Mouse (Mus musculus) adrenal gland, adult 2 months (tissue): ENCODE measurements around the gene Gtf2ird1. TPM values are rescaled to one million over a fixed set of nuclear protein-coding genes. Genes with fewer than 3 reads are reported as not detected.

Experiments used
- DNase-seq: peaks from one replicate; pipeline ENCODE4 v3.0.0; 2021
- microRNA-seq, 2 experiments: library from miRNA; unstranded; fragments of <30 nt; microRNA quantifications; one replicate each; pipeline ENCODE4 v1.2.0; 2021
- polyA plus RNA-seq: library from polyadenylated mRNA; depleted of rRNA; stranded (reverse); fragments of >200 nt; gene quantifications from 2 replicates; pipeline ENCODE4 v1.2.3, GENCODE M21; 2012; rRNA removed
- total RNA-seq, 2 experiments: library from RNA; stranded (reverse); gene quantifications; 2 replicates each; pipeline ENCODE4 v1.2.3; 2021

The Gtf2ird1 gene
- total and polyA plus RNA-seq, 3 experiments: 21.2 to 66.0 (median 51.6) TPM

- no peak for DNase-seq
Observed at GRCm38 (mm10) chr5:134314068-134314674, 142.3 kb downstream of the Gtf2ird1 start.

- peak; percentile 98 for DNase-seq
Observed at GRCm38 (mm10) chr5:134313451-134314067, 143.0 kb downstream of the Gtf2ird1 start.

DNA sequence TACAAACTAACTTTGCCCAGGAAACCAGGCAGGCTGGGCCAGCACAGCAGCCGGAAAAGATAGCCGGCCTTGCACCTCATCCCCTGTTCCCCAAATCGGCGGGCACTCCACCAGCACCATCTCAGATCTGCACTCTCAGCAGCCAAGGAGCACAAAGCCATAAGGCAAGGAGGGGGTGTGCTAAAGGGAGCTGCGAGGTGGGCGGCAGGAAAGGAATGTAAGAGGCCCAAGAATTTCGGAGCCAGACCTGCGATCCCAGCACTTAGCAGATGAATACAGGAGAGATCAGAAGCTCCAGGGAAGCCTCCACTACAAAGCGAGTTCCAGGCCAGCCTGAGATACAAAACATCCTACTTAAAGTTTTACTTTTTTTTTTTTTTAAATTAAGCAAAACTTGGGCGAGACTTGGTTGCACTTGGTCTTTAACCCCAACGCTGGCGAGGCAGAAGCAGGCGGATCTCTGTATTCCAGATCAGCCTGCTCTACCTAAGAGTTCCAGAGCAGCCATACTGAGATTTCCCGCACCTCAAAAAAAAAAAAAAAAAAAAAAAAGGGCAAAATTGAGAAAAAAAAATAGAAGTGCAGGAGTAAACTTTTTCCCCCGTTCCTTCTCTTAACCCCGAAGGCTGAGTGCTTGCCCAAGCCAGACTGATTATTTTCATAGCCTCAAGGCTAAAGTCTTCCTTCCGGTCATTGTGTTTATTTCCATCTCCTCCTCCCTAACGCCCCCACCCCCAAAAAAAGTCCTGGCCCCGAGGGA, 143.6 kb downstream of the Gtf2ird1 start:
- peak; percentile 45 for DNase-seq

DNA sequence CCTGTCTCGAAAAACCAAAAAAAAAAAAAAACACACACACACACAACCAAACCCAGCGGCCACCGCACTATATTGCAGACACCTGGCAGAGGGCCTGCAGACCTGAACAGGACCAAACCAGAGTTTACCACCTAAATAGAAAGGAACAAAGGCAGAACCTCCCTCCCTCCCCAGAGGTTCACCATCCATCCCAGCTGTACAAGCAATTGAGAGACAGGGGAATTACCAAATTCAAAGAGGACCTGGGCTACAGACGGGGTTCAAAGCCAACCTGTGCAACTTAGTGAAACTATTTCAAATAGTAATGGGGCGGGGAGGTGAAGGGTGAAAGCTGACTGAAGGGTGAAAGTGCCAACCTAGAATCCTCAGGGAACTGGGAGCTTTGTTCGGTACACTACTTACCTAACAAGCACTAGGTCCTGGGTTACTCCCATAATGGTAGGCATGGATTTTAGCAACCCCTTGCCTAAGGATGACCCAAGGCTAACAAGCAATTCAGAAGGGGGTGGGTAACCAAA, 144.6 kb downstream of the Gtf2ird1 start:
- peak; percentile 36 for DNase-seq

- peak; percentile 51 for DNase-seq
Observed at GRCm38 (mm10) chr5:134310201-134310600, 146.3 kb downstream of the Gtf2ird1 start.

DNA sequence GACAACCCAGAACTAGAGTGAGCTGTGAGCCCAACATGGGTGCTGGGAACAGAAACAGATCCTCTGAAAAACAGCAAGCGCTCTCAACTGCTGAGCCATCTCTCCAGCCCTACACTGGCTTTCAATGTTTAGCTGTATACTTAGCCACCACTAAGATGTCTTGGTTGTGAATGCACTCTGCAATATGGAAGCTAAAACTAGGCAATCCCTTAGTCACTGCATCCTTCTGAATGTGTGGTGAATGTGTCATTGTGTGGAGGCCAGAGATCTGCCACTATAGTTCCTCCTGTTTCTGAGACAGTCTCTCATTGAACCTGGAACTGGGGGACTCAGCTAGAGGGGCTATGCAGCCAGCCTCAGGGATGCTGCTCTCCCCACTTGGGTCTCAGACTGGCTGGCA, 147.2 kb downstream of the Gtf2ird1 start:
- DNase-seq: no peak

Small RNAs within 50 kb of the gene (microRNA-seq; reads per million reads assigned to microRNA genes)
- 0 reads per million in 2 experiments for gene Gm26340
- 0 reads per million in 2 experiments for gene Mir3965

Other genes with a start within 250 kb of the Gtf2ird1 start
- 1 to 10 TPM; 8.9 to 9.2 TPM for gene Ncf1, start 227.1 kb downstream of the Gtf2ird1 start, total RNA-seq
- 15.7 and 16.9 TPM in 2 replicates for gene Ncf1, start 227.1 kb downstream of the Gtf2ird1 start, polyA plus RNA-seq
- 100 to 1,000 TPM; 239 to 244 TPM for gene Gtf2i, start 142.0 kb downstream of the Gtf2ird1 start, total RNA-seq
- 104 and 110 TPM in 2 replicates for gene Gtf2i, start 142.0 kb downstream of the Gtf2ird1 start, polyA plus RNA-seq
- gene Clip2, start 95.7 kb upstream of the Gtf2ird1 start, total RNA-seq: 10 to 100 TPM; 13.3 to 21.5 TPM
- 15.1 and 16.8 TPM in 2 replicates for gene Clip2, start 95.7 kb upstream of the Gtf2ird1 start, polyA plus RNA-seq
- not detected for gene Syna, start 103.5 kb upstream of the Gtf2ird1 start, total RNA-seq
- 0.04 TPM in 1 of 2 replicates, not detected in the other for gene Syna, start 103.5 kb upstream of the Gtf2ird1 start, polyA plus RNA-seq
- 10 to 100 TPM; 40.0 to 48.4 TPM for gene Rfc2, start 124.7 kb upstream of the Gtf2ird1 start, total RNA-seq
- 25.2 and 29.5 TPM in 2 replicates for gene Rfc2, start 124.7 kb upstream of the Gtf2ird1 start, polyA plus RNA-seq
- 1 to 10 TPM; 2.8 to 6.3 TPM for gene Lat2, start 158.3 kb upstream of the Gtf2ird1 start, total RNA-seq
- 1.9 and 2.7 TPM in 2 replicates for gene Lat2, start 158.3 kb upstream of the Gtf2ird1 start, polyA plus RNA-seq
- gene Eif4h, start 182.8 kb upstream of the Gtf2ird1 start, total RNA-seq: 100 to 1,000 TPM; 243 to 252 TPM
- 186 and 212 TPM in 2 replicates for gene Eif4h, start 182.8 kb upstream of the Gtf2ird1 start, polyA plus RNA-seq
- gene Limk1, start 231.9 kb upstream of the Gtf2ird1 start, total RNA-seq: 10 to 100 TPM; 20.6 to 22.1 TPM
- 36.5 and 38.4 TPM in 2 replicates for gene Limk1, start 231.9 kb upstream of the Gtf2ird1 start, polyA plus RNA-seq